Mouse (Mus musculus) lung, adult 18-20 months (tissue): ENCODE results near the gene Cuta.
"Not testable (repeated sequence)": the region's sequence is repeated elsewhere in the genome, so short reads cannot be mapped to it uniquely, and the experiment has no call there.

Experiments
- DNase-seq, 2 experiments: peaks; one replicate each; pipeline ENCODE4 v3.0.0; 2022; ENCODE audit warnings: mixed read lengths in 2 of 2

Cuta gene

GRCm38 (mm10) chr17:26939178-26939972 is at the start of gene Cuta:
Gene Cuta, minus strand, starts transcription at chr17:26939569.
- DNase-seq: peak; percentile 100

GRCm38 (mm10) chr17:26985503-26986179 is 46.3 kb upstream of the Cuta start:
- no peak for DNase-seq

DNA sequence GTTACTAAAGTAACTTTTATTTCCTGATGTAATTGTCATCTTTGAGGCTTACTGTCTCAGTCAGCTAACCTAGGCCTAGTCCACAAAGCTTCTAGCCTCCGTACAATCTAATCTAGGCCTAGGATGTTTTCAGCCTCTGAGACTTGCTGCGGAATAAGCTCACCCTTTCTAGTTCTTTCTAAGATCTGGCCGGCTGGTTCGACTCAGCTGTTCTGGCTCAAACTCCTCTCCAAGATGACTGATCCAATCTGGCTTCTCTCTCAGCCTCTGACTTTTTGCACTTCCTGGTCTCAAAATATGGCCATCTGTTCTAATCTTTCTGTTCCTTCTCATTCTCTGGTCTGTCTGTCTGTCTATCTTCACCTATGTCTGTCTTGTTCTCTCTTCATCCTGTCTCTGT is 44.0 kb upstream of the Cuta start:
- no peak for DNase-seq

DNA sequence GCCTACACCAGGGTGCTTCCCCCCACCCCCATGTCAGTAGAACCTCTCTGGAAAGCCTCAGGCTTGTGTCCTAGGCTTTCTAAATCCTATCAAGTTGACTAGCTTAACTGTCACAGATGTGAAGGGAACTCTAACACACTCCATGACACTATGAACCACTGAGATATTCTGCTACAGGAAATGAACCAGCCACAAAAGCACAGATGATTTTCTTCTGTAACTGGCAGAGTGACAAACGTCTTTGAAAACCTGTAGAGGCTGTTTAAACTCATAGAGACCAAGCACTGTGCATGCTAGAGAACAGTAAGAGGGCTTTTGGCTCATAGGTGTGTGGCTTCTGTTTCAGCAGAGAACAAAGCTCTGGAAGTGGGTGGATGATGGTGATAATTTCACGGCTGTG is 41.7 kb upstream of the Cuta start:
- no peak for DNase-seq

- no peak for DNase-seq
These were observed 40.1 kb upstream of the Cuta start for GRCm38 (mm10) chr17:26979426-26979825.

DNA sequence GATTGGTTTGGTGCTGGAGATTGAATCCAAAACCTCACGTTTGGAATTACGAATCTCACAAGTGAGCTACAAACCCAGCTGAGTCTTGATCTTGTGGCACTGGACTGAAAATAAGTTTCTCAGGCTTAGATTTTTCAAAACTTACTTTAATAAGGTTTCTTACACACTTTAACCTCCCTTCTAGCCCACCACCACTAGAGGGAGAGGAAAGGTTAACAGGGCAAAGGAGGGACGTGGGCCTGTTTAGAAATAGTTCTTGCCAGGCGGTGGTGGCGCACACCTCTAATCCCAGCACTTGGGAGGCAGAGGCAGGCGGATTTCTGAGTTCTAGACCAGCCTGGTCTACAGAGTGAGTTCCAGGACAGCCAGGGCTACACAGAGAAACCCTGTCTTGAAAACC is 38.0 kb upstream of the Cuta start:
- DNase-seq: not testable (repeated sequence)

DNA sequence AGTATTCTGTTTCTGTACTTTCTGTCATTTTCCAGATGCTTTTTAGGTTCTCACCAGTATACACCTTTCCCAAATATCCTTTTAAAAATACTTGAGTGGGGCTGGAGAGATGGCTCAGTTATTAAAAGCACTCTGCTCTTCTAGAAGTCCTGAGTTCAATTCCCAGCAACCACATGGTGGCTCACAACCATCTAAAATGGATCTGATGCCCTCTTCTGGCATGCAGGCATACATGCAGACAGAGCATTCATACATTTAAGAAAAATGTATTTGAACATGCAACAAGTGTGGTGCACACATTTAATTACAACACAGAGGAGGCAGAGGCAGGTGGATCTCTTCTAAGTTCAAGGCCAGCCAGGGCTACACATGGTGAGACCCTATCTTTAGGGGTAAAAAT is 36.0 kb upstream of the Cuta start:
- no peak for DNase-seq

DNA sequence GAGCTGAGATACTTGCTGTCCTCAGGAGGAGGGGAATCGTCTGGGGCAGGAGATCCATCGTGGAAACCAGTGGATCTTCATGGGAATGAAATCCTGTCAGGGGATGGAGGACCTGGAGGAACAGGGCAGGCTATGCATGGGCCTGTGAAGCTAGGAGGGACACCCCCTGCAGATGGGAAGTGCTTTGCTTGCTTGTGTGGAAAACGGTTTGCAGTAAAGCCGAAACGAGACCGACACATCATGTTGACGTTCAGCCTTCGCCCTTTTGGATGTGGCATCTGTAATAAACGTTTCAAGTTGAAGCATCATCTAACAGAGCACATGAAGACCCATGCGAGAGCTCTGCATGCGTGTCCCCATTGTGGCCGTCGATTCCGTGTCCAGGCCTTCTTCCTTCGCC is 35.2 kb upstream of the Cuta start:
- no peak for DNase-seq

GRCm38 (mm10) chr17:26972703-26973574 is 33.6 kb upstream of the Cuta start, which contains the start of gene Zbtb9:
Gene Zbtb9, plus strand, starts transcription at chr17:26973167.
- peak; percentile 97 for DNase-seq

- no peak for DNase-seq
These were observed 32.7 kb upstream of the Cuta start for GRCm38 (mm10) chr17:26972107-26972506.

DNA sequence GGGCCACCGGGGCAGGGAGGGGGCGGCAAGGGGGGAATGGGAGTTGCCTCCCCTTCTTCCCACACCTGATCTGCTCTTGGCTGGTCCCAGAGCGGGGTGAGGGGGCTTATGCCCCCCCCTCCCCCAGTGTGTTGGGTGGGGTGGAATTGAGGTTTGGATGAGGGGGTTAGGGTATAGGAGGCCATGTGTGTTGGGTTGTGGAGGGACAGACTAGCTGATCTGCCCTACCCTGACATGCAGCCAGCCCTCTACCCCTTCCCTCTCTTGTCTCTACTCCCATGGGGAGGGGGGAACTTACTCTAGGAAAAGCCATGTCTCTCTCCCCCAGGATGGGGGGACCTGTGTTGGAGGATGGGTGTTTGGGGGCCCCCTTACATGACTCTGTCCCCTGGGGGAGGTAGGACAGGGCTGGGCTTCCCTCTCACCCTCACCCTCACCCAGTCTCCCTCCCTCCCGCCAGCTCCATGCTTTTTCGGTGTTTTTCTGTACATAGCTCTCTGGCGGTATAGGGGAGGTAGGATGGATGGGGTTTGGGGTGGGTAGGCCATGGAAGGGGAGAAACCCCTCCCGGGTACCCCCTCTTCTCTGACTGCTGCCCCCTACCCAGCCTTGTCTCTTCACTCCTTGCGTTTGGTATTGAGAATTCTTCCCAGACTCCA is 32.0 kb upstream of the Cuta start:
- no peak for DNase-seq

DNA sequence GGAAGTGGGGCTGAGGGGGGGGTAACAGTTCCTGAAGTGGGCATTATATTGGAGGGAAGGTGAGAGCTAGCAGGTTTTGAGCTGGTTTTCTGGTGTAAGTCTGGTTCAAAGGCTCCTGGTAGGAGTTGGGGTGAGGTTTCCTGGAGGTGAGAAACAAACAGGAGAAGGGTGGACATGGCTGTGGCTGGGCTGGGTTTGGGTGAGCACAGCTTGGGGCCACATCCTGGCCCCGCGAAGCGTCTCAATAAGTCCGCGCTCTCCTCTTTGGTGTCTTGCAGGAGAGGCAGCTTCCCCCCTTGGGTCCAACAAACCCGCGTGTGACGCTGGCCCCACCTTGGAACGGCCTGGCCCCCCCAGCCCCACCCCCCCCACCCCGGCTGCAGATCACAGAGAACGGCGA is 30.9 kb upstream of the Cuta start:
- DNase-seq: no peak

- DNase-seq: no peak
These were observed 29.9 kb upstream of the Cuta start for GRCm38 (mm10) chr17:26969257-26969656.

GRCm38 (mm10) chr17:26968200-26968611 is 28.8 kb upstream of the Cuta start:
- no peak for DNase-seq

GRCm38 (mm10) chr17:26967477-26967876 is 28.1 kb upstream of the Cuta start:
- no peak for DNase-seq

DNA sequence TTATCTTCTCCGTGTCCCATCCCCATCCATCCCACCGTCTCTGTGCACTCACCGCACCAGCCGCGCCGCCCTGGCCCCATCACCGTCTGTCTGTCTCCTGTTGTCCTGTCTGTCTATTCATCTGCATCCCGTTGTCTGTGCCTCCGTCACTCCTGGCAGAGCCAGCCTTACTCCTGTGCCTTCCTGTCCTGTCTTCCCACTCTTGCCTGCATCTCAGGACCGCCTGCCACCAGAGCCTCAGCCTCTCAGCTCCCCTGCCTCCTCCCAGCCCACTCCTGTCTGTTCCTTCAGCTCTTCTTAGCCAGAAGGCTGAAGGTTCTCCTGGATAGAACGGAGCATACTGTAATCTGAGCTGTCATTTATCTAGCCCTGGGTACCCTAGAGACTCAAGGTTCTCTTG is 27.6 kb upstream of the Cuta start:
- no peak for DNase-seq

DNA sequence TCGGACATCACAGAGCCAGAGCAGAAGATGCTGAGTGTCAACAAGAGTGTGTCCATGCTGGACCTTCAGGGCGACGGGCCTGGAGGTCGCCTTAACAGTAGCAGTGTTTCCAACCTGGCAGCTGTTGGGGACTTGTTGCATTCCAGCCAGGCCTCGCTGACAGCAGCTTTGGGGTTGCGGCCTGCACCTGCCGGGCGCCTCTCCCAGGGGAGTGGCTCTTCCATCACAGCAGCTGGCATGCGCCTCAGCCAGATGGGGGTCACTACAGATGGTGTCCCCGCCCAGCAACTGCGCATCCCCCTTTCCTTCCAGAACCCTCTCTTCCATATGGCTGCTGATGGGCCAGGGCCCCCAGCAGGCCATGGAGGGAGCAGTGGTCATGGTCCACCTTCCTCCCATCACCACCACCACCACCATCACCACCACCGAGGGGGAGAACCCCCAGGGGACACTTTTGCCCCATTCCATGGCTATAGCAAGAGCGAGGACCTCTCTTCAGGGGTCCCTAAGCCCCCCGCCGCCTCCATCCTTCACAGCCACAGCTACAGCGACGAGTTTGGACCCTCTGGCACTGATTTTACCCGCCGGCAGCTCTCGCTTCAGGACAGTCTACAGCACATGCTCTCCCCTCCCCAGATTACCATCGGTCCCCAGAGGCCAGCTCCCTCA is 22.3 kb upstream of the Cuta start:
- DNase-seq: no peak

DNA sequence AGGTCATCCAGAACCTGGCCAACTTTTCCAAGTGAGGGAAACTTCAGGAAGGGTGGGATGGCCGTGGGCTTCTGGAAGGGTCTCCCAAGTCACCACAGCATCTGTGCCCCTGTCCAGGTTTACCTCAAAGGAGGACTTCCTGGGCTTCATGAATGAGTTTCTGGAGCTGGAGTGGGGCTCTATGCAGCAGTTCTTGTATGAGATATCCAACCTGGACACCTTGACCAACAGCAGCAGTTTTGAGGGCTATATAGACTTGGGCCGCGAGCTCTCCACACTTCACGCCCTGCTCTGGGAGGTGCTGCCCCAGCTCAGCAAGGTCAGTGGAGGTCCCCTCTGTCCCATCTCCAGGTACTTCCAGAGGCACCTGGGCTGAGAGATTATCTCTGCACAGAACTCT is 20.4 kb upstream of the Cuta start:
- no peak for DNase-seq

DNA sequence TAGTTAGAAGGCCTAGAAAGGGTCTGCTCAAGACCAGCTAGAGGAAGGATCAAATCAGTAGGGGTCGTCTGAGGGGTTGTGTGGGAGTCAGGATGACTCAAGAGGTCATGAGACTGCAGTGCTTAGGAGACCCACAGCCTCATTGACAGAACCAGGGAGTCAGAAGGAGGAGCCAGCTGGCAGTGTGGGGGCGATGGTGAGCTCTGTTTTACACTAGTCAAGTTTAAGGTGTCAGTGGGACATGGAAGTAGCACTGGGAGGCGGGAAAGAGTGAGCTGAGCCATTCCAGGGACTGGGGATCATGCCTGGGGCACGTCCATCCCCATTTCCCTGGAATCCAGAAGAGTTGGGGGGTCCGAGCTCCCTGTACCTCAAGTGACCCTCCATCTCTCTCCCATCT is 19.5 kb upstream of the Cuta start:
- DNase-seq: no peak

- no peak for DNase-seq
These were observed 18.5 kb upstream of the Cuta start for GRCm38 (mm10) chr17:26957872-26958271.

DNA sequence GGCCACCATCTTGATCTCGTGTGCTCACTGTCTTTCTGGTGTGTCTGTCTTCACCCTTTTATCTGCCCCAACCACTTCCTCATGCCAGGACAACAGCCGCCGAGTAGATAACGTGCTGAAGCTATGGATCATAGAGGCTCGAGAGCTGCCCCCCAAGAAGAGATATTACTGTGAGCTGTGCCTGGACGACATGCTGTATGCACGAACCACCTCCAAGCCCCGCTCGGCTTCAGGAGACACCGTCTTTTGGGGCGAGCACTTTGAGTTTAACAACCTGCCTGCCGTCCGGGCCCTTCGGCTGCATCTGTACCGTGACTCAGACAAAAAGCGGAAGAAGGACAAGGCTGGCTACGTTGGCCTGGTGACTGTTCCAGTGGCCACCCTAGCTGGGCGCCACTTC is 17.5 kb upstream of the Cuta start:
- no peak for DNase-seq

GRCm38 (mm10) chr17:26956309-26956708 is 16.9 kb upstream of the Cuta start:
- no peak for DNase-seq
